Mouse (Mus musculus) embryonic fibroblast, embryonic 13.5 days (primary cell): ENCODE data around the gene Micall2.

Experiments used
- CTCF ChIP-seq: IDR thresholded peaks from 2 replicates; pipeline ENCODE4 v1.5.1; 2011; ENCODE audit warnings: mild to moderate bottlenecking, control low read depth, low read length, moderate library complexity, borderline replicate concordance; ENCODE audit not compliant: insufficient read depth
- POLR2A ChIP-seq: IDR thresholded peaks from 2 replicates; pipeline ENCODE4 v1.6.1; 2011; ENCODE audit warnings: low read depth, mild to moderate bottlenecking, control low read depth, low read length, moderate library complexity

- TF ChIP-seq CTCF (no peak), POLR2A (no peak)
These were observed 47.8 kb downstream of the Micall2 start for GRCm38 (mm10) chr5:139688356-139688755.
